Mouse (Mus musculus) kidney, postnatal 0 days (tissue): ENCODE measurements around the gene Kcnip3. TPM values are rescaled to one million over a fixed set of nuclear protein-coding genes. Genes with fewer than 3 reads are reported as not detected.

Experiments used
- ATAC-seq: fragments of 200-750 bp; cut with Nextera tagmentation; replicated peaks from 2 replicates; pipeline ENCODE4 v1.8.0; 2017; ENCODE audit warnings: low read depth, moderate number of reproducible peaks, moderate TSS enrichment, moderate library complexity; ENCODE audit not compliant: low FRiP score
- DNase-seq: peaks from one replicate; pipeline ENCODE4 v3.0.0-alpha.2; 2016; ENCODE audit warnings: low spot score
- H3K27ac ChIP-seq: fragments of 300-500 bp; sonication (generic); 2 replicates; pipeline ENCODE4 v1.5.1; 2014; ENCODE audit warnings: mild to moderate bottlenecking
- H3K27me3 ChIP-seq: fragments of 300-500 bp; sonication (generic); 2 replicates; pipeline ENCODE4 v1.6.1; 2014; ENCODE audit warnings: low read length, mixed read lengths; ENCODE audit not compliant: insufficient read depth
- H3K36me3 ChIP-seq: fragments of 300-500 bp; sonication (generic); 2 replicates; pipeline ENCODE4 v1.6.1; 2014; ENCODE audit warnings: low read length, mixed read lengths; ENCODE audit not compliant: insufficient read depth
- H3K4me1 ChIP-seq: fragments of 300-500 bp; sonication (generic); replicated peaks from 2 replicates; pipeline ENCODE4 v1.6.1; 2014; ENCODE audit warnings: antibody characterized with exemption, low read length, mixed read lengths; ENCODE audit not compliant: insufficient read depth
- H3K4me2 ChIP-seq: fragments of 300-500 bp; sonication (generic); 2 replicates; pipeline ENCODE4 v1.6.1; 2014; ENCODE audit warnings: mild to moderate bottlenecking, low read length, moderate library complexity, mixed read lengths
- H3K4me3 ChIP-seq: fragments of 300-500 bp; sonication (generic); replicated peaks from 2 replicates; pipeline ENCODE4 v1.5.1; 2014; ENCODE audit warnings: low read depth, low read length
- H3K9ac ChIP-seq: fragments of 300-500 bp; sonication (generic); 2 replicates; pipeline ENCODE4 v1.6.1; 2014; ENCODE audit warnings: low read depth, low read length
- H3K9me3 ChIP-seq: fragments of 300-500 bp; sonication (generic); replicated peaks from 2 replicates; pipeline ENCODE4 v1.6.1; 2016; ENCODE audit warnings: low read length, inconsistent platforms, mixed read lengths
- CTCF ChIP-seq: IDR thresholded peaks from 2 replicates; pipeline ENCODE4 v1.5.1; 2016; ENCODE audit warnings: antibody characterized with exemption, low read depth, mild to moderate bottlenecking, moderate library complexity
- WGBS: fragments of 180-500 bp; shearing (Covaris S2); extraction: QIAGEN DNeasy Blood & Tissue Kit; methylation state at CpG from one replicate; pipeline ENCODE4 v1.1.7; 2014; 5-methylcytosine and 5-hydroxymethylcytosine counted together
- polyA plus RNA-seq: library from polyadenylated mRNA; unstranded; fragments of >200 nt; fragmentation: Nextera tagmentation; extraction: Ambion mirVana; gene quantifications from 2 replicates; pipeline ENCODE4 v1.2.1, GENCODE M21; 2015

Gene Kcnip3
- polyA plus RNA-seq, 1 experiment from 2014 or later: 2.5 TPM

- Histone ChIP-seq H3K4me3 (no peak overlapping the region), H3K36me3 (no peaks in the 10 kb centered on the region), H3K9me3 (no peaks in the 10 kb centered on the region), H3K9ac (no peak overlapping the region), H3K27ac (no peak overlapping the region), H3K4me1 (no peaks in the 10 kb centered on the region), H3K4me2 (no peak overlapping the region), H3K27me3 (no peaks in the 10 kb centered on the region)
- 81% methylated on average over 8 of the region's 8 CpGs for WGBS
- ATAC-seq (no peak), DNase-seq (no peak)
- no peak for TF ChIP-seq CTCF
Measured at GRCm38 (mm10) chr2:127498750-127499149, 23.1 kb downstream of the Kcnip3 start.

- H3K4me1 ChIP-seq: no peaks in the 10 kb centered on the region
- no peaks in the 10 kb centered on the region for H3K9me3 ChIP-seq
- 70% methylated on average over 1 of the region's 1 CpGs for WGBS
- no peak overlapping the region for H3K9ac ChIP-seq
- no peak for TF ChIP-seq CTCF
- H3K4me2 ChIP-seq: no peak overlapping the region
- H3K27ac ChIP-seq: no peak overlapping the region
- DNase-seq (no peak), ATAC-seq (no peak)
- H3K36me3 ChIP-seq: no peaks in the 10 kb centered on the region
- no peak overlapping the region for H3K4me3 ChIP-seq
- no peaks in the 10 kb centered on the region for H3K27me3 ChIP-seq
Measured at GRCm38 (mm10) chr2:127496321-127496720, 25.6 kb downstream of the Kcnip3 start.

DNA sequence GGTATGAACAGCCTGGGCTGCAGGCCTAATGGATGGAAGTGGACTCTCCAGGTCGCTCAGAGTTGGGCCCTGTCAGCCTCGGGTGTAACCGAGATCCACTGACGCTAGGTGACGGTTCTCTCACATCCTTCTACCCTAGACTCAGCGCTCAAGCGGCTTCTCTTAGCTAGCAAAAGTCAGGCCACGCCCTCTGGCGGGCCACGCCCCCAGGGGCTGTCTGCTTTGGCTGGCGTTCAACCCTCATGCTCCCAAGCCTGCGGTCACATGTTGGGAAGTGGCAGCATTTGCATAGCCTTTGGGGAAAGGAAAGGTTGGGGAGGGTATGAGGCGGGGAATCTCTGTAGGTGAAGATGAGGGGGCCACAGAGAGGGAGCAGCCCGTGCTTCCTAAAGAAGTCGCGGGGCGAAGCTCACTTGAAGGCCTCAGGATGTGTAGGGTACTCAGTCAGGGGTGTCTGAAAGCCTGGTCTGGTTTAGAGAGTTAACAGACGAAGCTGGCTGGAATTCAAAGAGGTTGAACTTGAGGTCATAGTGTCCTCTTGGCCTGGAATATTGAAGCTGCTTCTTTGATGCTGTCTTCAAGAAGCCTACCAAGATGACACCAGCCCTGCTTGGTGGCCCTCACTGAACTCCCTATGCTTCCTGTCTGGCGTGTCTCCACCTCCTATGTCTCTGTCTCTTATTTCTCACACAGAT, 37.3 kb downstream of the Kcnip3 start:
- Histone ChIP-seq H3K4me3 (peak overlapping the region; percentile 8; the same call in 1 of the 2 replicates), H3K4me1 (peaks cover 18% of the 10 kb centered on the region; the same call in 1 of the 2 replicates), H3K4me2 (peak overlapping the region; percentile 33), H3K36me3 (no peaks in the 10 kb centered on the region), H3K27me3 (peaks cover 38% of the 10 kb centered on the region), H3K9ac (no peak overlapping the region), H3K9me3 (no peaks in the 10 kb centered on the region), H3K27ac (no peak overlapping the region)
- ATAC-seq: peak; percentile 67
- 8% methylated on average over 19 of the region's 19 CpGs for WGBS
- DNase-seq: peak; percentile 87
- peak; percentile 25; the same call in 1 of the 2 replicates for TF ChIP-seq CTCF

DNA sequence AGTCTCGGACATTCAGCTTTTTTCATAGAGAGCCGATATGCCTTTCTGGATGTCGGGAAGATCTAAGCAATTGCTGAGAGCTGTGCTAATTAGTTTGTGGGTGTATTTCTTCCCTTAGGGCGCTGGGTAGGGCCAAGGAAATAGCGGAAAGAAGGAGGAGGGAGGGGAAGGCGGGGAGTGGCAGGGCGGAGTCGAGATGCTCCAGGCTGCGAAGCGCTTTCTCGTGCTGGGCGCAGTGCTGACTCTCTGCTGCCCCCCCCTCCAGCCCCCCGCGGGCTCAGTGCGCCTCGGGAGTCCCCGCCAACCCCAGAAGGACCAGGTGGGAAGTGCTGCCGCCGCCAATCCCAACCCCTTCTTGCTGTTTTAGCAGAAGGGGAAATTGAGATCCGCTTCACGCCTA, 38.9 kb downstream of the Kcnip3 start:
- DNase-seq (peak; percentile 58), ATAC-seq (no peak)
- Histone ChIP-seq H3K27ac (no peak overlapping the region), H3K9me3 (no peaks in the 10 kb centered on the region), H3K36me3 (no peaks in the 10 kb centered on the region), H3K4me2 (peak overlapping the region; percentile 90), H3K4me3 (peak overlapping the region; percentile 56), H3K27me3 (peaks cover 38% of the 10 kb centered on the region), H3K9ac (no peak overlapping the region), H3K4me1 (peaks cover 18% of the 10 kb centered on the region; the same call in 1 of the 2 replicates)
- TF ChIP-seq CTCF: no peak
- 2% methylated on average over 16 of the region's 21 CpGs for WGBS

- WGBS: under 1% methylated on average over 21 of the region's 21 CpGs
- Histone ChIP-seq H3K4me1 (peaks cover 18% of the 10 kb centered on the region; the same call in 1 of the 2 replicates), H3K4me3 (peak overlapping the region; percentile 56), H3K27me3 (peaks cover 38% of the 10 kb centered on the region), H3K27ac (no peak overlapping the region), H3K36me3 (no peaks in the 10 kb centered on the region), H3K4me2 (peak overlapping the region; percentile 90), H3K9me3 (no peaks in the 10 kb centered on the region), H3K9ac (peak overlapping the region; percentile 40)
- ATAC-seq (peak; percentile 61), DNase-seq (peak; percentile 75)
- no peak for TF ChIP-seq CTCF
Measured at GRCm38 (mm10) chr2:127482533-127482911, 39.4 kb downstream of the Kcnip3 start.

DNA sequence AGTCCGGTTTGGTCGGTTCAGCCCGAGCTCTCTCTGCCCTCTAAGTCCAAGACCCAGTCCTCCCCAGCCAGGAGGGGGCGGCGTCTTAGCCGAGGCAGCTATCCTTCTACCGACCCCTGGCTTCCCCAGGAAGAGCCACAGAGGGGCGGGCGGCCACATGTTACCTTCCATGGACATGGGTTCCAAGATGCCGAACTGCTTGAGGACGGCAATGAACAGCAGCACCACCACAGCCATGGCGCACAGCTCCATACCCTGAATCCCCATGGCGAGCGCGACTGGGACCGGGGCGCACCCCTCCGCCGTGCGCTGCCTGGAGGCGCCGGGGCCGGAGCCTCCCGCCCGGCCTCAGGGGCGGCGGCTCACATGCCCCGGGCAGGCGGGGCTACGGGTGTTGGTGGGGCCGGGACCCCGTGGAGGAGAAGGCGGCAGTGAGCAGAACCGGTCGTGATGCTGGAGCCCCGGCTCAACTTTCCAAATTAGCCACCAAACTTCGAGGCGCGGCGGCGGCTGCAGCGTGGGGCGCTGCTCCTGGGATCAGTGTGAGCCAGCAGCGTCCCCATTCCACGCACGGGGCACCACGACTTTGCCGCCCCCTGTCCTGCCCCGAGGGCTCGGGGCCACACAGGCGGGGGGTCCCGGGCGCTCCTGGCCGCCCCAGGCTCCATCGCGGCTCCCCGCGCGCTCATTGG, 39.9 kb downstream of the Kcnip3 start:
- H3K27me3 ChIP-seq: peaks cover 38% of the 10 kb centered on the region
- H3K9ac ChIP-seq: peak overlapping the region; percentile 40

More for the DNA sequence above, 39.9 kb downstream of the Kcnip3 start:
- no peaks in the 10 kb centered on the region for H3K9me3 ChIP-seq
- DNase-seq (no peak), ATAC-seq (peak; percentile 9; the same call in 1 of the 2 replicates)
- TF ChIP-seq CTCF: no peak
- peak overlapping the region; percentile 56 for H3K4me3 ChIP-seq
- no peak overlapping the region for H3K27ac ChIP-seq
- H3K36me3 ChIP-seq: no peaks in the 10 kb centered on the region
- under 1% methylated on average over 52 of the region's 59 CpGs for WGBS
- peak overlapping the region; percentile 90 for H3K4me2 ChIP-seq
- peaks cover 18% of the 10 kb centered on the region; the same call in 1 of the 2 replicates for H3K4me1 ChIP-seq
